Mouse (Mus musculus) cerebellum, adult 2 months (tissue): ENCODE results near the gene Ssr2.
A peak's percentile ranks its signal among the peaks of the same experiment; 100 is the strongest.

Experiments
- CTCF ChIP-seq: fragments of 200-500 bp; IDR thresholded peaks from 2 replicates; pipeline ENCODE4 v1.5.1; 2011; ENCODE audit warnings: low read depth, mild to moderate bottlenecking, control low read depth, low read length, moderate library complexity, borderline replicate concordance; ENCODE audit not compliant: insufficient read depth
- POLR2A ChIP-seq: fragments of 200-500 bp; IDR thresholded peaks from 2 replicates; pipeline ENCODE4 v1.6.1; 2011; ENCODE audit warnings: low read length, control low read depth, borderline replicate concordance; ENCODE audit not compliant: insufficient read depth

- TF ChIP-seq POLR2A: 0 out of 2 replicates have a peak, but pooled peaks have one; percentile 7
- TF ChIP-seq CTCF: no peak
Observed at GRCm38 (mm10) chr3:88622113-88622940, 46.7 kb downstream of the Ssr2 start.
